Mouse (Mus musculus) 416B (cell line): ENCODE measurements around the gene Olr1.
A peak's percentile ranks its signal among the peaks of the same experiment; 100 is the strongest.
"Not testable (repeated sequence)": the region's sequence is repeated elsewhere in the genome, so short reads cannot be mapped to it uniquely, and the experiment has no call there.

Source experiments
- DNase-seq: peaks from one replicate; pipeline ENCODE4 v3.0.0; 2011; ENCODE audit warnings: low read depth

The Olr1 gene

DNA sequence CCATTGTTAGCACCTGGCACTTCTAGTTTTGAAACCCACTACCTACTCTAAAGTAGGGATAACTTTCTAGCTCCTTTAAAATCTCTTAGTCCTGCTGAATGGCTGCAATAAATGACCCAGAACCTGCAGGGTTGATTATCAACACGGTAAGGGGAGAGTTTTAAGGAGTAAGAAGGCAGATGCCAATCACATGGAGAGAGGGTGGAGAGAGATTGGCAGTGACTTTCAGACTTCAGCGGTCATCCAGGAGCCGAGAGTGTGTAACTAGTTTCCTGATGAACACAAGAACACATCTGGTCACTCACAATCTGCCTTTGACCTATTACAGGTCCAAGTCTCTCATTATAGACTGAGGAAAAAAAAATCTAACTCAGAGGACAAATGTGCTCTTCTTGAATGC, 5.4 kb upstream of the Olr1 start, which contains the start of gene Tmem52b:
Tmem52b (plus strand) TSS at position 189 of the 400 bp plus-strand sequence.
- DNase-seq, result no peak

DNA sequence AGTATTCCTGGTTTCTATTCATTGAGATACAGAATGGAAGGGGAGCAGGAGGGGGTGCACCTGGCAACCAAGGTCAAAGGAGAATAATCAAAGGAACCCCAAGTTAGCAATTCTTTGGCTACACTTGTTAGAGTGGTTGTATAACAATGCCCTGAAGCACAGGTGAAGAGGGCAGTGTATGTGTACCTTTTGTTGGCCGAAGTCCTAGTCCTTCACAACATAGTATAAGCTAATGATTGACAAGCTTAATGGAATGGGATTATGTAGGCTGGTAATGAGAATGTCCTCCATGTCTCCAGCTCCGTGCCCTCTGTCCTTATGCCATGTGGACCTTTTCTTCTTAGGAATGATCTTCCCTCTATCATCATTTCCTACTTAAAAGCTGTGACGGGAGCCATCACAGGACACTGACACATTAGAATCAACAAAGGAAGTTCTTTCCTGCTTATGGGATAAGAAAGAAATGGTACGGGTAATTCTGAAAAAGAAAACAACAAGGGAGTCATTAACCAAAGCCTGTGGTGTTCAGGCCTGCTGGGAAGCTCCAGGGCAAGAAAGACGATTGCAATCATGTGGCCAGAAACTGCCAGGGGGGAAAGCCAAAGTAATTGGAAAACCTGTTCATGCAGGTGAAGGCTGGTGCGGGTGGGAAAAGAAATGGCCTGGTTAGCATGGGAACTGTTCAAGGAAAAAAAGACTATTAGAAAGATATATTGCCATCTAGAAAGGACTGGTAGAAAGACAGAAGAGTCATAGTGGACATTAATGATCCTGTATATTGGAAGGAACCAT, 3.4 kb upstream of the Olr1 start:
- DNase-seq, result no peak

DNA sequence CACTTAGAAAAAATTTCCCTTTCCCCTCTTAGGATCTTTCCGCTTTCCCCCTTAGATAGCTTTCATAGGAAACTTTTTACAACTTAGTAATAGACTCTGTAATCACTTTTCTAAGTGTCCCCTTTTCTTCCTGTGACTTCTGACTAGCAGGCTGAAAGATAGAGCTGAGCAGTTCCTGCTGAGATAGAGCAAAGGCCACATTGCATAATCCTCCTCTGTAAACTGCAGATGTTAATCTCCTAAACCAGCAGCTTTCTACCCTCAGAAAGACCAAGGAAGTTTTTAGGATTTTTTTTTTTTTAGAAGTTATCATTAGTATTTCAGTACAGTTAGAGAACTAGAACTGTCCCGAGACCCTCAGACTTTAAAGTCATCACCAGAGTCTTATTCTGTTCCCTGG, 3.5 kb downstream of the Olr1 start:
- DNase-seq, result peak; percentile 81

DNA sequence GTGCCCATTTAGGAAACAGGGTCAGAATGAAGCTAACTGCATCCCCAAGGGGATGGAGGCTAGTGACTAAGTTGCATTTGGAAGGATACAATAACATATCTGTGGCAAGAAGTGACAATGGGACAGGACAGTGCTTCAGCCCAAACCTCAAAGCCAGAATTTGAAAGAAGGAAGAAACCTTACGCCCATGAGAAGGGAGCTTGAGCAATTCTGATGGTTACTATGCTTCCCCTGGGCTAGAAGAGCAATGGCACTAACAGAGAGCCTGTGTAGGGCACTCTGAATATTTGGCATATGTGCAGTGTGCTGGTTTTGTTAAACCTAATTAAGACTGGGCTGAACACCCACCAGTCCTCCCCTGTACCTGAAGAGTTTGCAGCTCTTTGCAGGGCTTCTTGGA, 7.4 kb downstream of the Olr1 start:
- not testable (repeated sequence) for DNase-seq

DNA sequence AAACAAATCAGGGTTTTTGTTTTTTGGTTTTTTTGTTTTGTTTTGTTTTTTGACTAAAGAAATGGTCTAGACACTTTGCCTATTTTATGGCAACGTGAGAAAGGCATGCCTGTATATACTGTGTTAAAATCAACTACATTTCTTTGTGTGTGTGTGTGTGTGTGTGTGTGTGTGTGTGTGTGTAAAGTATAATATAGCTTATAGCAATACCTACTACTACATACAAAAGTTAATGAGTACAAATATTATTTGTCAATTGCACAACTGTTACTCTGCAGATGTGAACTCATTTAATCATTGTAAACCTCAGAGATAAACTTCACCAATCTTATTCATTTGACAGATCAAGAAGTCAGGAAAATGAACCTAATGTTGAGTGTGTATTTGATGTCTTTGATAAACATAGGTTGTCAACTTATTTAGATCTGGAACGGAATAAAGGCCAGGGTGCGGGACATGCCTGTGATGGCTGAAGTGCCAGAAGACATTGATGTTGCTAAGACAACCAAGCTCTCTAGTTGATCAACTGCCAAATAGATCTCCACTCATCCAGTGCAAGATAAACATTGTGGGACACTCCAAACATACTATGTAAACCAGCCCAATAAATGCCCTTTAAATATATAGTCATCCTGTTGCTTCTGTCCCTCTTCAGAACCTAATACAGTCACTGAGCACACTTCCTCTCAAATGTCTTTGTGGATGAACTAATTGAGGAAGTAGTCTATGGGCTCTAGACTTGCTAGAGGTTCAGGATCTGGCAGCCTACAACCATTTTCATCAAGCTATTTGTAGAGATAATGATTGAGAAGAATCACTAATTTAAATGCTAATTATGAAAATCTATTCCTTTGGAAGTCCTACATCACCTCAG, 9.4 kb downstream of the Olr1 start:
- peak; percentile 57 for DNase-seq

DNA sequence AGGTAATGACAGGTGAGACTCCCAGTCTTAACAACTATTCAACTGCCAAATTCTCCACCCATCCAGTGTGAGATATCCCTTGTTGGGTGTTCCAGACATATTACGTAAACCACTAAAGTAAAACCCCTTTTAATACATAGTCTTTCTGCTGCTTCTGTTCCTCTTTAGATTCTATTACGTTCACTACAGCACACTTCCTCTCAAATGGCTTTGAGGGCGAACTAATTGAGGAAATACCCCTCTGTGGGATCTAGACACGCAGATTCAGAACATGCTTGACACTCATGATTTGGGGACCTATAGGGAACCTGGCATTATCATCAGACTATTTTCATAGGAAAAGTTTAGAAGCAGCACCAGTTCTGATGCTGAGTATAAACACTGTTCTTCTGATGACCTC, 12.0 kb downstream of the Olr1 start:
- no peak for DNase-seq

DNA sequence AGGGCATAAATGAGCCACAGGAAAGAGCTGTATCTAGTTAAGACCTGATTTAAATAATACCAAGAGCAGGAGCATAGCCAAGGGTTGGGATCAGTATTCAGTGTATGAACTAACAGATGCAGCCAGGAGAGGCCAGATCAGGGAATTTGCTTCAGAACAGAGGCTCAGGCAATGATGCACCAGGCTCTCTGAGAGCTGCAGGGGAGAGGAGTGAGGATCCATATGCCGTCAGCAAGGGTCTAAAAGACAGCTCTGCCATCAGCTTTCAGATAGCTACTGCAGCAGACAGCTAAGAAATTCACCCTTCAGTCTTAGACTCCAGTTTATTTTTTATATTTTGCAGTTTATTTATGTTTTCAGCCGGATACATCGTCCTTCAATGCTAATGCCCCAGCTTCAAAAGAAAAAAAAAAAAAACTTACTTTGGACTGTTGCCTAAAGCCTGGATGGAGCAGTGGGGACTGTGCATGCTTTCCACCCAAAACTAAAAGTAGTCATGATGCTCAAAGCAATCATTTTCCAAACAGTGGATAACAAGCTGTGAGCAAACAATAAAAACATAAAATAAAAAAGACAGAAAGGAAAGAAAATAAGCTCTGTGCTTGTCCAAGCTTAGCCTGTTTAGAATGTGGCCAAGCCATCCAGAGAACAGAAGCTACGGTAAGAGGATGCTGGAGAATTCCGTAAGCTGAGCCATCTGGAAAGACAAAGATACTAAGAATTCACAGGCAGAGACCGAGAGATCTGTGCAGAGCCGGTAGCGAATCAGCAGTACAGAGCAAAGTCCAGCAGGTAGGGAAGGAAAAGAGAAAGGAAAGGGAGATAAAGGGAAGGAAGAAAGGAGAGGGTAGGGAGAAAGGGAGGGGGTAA, 26.6 kb downstream of the Olr1 start:
- DNase-seq, result no peak

DNA sequence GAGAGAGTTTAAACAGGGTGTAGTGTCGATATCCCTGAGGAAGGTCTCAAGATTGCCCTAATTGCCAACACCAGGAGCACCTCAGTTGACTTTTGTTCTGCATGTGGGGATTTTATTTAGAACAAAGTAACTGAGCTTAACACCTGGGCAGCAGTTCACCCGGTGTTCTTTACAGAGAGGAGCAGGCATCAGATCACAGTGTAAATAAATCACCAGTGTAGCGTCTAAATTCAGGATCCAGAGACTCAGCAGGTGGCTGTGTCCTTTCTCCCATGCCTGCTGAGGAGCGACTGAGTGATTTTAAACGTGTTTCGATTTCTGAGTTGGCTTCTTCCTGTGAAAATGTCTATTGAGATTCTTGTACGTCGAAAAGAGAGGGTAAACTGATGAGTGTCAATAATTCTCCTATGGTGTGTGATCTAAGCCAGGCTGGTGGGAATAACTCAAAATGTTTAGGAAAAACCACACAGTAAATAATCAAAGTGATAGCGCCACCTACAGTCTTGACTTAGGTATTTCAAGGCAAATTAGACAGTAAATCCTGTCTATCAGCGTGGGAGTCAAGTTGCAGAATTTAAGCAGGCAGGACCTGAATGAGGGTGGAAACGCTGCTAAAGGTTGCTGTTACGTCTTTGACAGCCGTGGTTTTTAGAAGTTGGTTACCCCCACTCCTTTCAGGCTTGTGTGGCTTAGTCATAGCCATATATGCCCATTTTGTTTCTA, 30.4 kb downstream of the Olr1 start:
- DNase-seq, result peak; percentile 81

DNA sequence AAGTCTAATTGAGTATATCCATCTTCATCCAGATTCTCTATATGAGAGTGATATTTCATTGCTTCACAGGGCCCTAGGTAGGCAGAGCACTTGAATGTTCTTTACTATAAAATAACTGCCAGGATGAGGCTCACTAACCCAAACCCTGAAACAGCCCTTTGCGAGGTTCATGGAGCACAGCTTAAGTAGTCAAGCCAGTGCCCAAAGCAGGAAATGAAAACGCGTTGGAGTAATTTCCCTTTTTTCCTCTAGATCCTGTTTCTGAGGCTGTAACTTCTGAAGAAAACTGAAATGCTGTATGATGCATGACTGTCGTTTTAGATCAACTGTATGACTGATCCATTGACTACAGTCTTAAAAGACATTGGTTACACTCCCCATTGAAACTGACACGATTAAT, 34.3 kb downstream of the Olr1 start:
- no peak for DNase-seq

DNA sequence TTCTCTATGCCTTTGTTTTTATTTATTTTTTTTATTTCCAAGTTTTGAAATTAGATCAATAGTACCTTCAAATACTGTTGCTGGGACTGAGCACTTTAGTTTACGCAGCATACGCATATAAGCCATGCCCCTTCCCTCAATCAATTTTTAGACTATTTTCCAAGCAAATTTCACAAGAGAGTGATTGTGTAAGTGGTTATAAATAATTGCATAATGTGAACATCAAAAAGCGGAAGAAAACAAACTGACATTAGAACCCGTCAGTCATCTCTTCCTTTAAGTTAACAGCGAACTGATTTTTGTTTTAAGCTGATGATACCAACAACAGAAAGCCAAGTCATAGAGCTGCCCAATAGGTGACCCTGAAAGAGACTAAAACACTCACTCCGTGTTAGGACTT, 35.6 kb downstream of the Olr1 start:
- peak; percentile 40 for DNase-seq

DNA sequence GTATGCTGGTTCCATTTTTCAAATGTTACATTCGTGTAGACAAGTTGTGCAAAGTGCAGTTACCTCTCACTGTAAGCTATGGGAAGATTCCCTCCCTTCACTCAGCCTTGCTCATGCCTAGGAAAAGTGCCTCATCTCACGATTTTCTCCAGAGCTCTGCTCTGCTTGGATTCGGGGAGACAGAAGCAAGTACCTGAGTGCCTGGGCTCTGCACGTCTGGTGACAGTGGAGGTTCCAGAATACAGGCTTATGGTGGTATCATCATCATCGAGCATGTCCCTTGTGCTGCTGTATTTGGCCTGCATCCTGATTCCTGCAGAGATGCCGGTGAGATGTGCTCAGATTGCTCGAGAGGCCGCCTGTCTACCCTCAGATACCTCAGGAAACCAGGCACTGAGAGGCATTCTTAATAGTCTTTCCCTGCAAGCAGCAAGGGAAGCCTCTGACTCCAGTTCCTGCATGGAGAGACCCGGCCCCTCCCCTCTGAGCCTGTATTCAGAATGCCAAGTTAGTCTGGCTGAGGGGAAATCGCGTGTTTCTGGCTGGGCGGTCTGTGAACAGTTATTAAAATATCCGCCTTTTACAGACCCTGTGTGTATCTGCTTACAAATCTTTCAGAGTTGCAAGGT, 55.4 kb downstream of the Olr1 start, which contains the start of gene Clec1a:
Clec1a (minus strand) TSS at position 590 of the 629 bp plus-strand sequence.
- DNase-seq, result peak; percentile 36

DNA sequence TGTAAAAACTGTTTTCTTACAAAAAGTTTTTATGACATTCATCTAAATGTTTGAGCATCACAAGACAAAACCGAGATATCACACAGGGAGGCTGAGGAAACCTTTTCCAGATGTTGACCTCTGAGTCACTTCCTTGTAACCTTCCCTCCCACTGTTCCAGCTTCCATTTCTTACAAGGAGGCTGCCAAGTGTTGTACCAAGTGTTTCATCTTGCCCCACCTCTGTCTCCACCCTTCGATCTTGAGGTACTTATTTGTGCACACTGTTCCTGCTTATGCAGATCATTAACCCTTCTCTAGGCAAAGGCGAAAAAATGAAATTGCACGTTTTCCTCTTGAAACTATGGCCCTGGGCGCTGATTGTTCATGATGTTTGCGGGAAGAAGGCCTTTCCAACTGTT, 57.2 kb downstream of the Olr1 start:
- peak; percentile 44 for DNase-seq

DNA sequence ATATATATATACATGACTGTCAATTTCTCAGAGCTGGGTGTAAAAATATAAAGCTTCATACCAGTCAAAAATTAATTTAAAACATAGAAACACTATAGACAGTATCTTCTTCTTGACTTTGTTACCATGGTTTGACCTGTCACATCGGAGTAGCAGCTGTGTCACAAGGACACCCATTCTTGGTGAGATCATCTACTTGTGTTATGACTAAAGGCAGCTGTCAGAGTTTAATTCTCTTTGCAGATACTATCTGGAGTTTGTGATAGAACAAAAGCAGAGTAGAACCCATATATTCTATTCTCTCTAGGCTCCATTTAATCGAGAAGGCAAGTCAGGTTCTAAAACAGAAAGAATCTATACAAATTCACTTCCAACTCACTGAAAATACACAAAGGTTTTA, 68.9 kb downstream of the Olr1 start:
- DNase-seq, result no peak

DNA sequence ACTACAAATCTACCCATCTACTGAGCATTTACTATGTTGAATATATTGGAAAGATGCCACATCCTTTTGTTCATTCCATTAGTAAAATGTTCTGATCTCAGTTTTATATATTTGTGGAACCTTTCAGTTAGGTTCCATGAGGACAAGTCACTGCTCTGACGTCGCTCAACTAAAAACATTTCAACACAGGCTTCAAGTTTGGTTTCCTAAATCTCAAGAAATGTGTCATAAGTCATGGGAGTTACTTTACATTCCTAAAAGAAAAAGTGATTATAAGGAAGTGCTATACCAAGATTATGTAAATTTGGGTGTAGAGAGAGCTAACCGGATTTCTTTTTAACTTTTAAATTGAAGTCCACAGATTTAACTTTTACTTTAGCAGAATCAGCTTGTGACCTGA, 70.9 kb downstream of the Olr1 start:
- DNase-seq, result peak; percentile 53
